Mouse (Mus musculus) layer of hippocampus, postnatal 36 days (tissue): ENCODE measurements around the gene Prrx1. TPM values are rescaled to one million over a fixed set of nuclear protein-coding genes. Genes with fewer than 3 reads are reported as not detected.

Source experiments
- DNase-seq, 2 experiments: peaks; one replicate each; pipeline ENCODE4 v3.0.0; 2022
- total RNA-seq, 2 experiments: library from RNA; stranded (reverse); gene quantifications; 2 replicates each; pipeline ENCODE4 v1.2.3; 2021

Prrx1 gene
- total RNA-seq, 2 experiments from 2014 or later = 5.5 to 5.7 TPM

GRCm38 (mm10) chr1:163255884-163256283, 57.6 kb downstream of the Prrx1 start:
- DNase-seq = peak; percentile 26 to 29

- DNase-seq = no peak
Measured at GRCm38 (mm10) chr1:163252796-163253195, 60.7 kb downstream of the Prrx1 start.

GRCm38 (mm10) chr1:163252331-163252730, 61.2 kb downstream of the Prrx1 start:
- no peak for DNase-seq

- DNase-seq = no peak
Measured at GRCm38 (mm10) chr1:163251766-163252165, 61.7 kb downstream of the Prrx1 start.

- no peak for DNase-seq
Measured at GRCm38 (mm10) chr1:163238950-163239349, 74.6 kb downstream of the Prrx1 start.

GRCm38 (mm10) chr1:163231230-163231629, 82.3 kb downstream of the Prrx1 start:
- DNase-seq = no peak

- no peak for DNase-seq
Measured at GRCm38 (mm10) chr1:163226271-163226670, 87.2 kb downstream of the Prrx1 start.

- no peak for DNase-seq
Measured at GRCm38 (mm10) chr1:163221767-163222166, 91.7 kb downstream of the Prrx1 start.

GRCm38 (mm10) chr1:163208919-163209867, 104.3 kb downstream of the Prrx1 start:
- DNase-seq = no peak

- no peak for DNase-seq
Measured at GRCm38 (mm10) chr1:163198767-163199166, 114.7 kb downstream of the Prrx1 start.

- DNase-seq = no peak
Measured at GRCm38 (mm10) chr1:163198059-163198458, 115.5 kb downstream of the Prrx1 start.

Other genes starting within 250 kb of the Prrx1 start
- not detected for gene Mroh9, start 228.0 kb downstream of the Prrx1 start, total RNA-seq
- 10 to 100 TPM; 11.7 to 12.8 TPM for gene Gorab, start 90.0 kb upstream of the Prrx1 start, total RNA-seq